Mouse (Mus musculus) liver, embryonic 12.5 days (tissue): ENCODE measurements around the gene Zbtb45. TPM values are rescaled to one million over a fixed set of nuclear protein-coding genes. Genes with fewer than 3 reads are reported as not detected.
A peak's percentile ranks its signal among the peaks of the same experiment; 100 is the strongest.

Experiments used
- ATAC-seq: fragments of 200-750 bp; cut with Nextera tagmentation; 2 replicates; pipeline ENCODE4 v1.8.0; 2017; ENCODE audit warnings: moderate number of reproducible peaks, mild to moderate bottlenecking, moderate library complexity
- H3K27ac ChIP-seq: fragments of 300-500 bp; sonication (generic); 2 replicates; pipeline ENCODE4 v1.5.1; 2016; ENCODE audit warnings: mild to moderate bottlenecking
- H3K27me3 ChIP-seq: fragments of 300-500 bp; sonication (generic); replicated peaks from 2 replicates; pipeline ENCODE4 v1.6.1; 2016; ENCODE audit warnings: mild to moderate bottlenecking, moderate library complexity
- H3K36me3 ChIP-seq: fragments of 300-500 bp; sonication (generic); 2 replicates; pipeline ENCODE4 v1.6.1; 2016; ENCODE audit warnings: mild to moderate bottlenecking, moderate library complexity
- H3K4me1 ChIP-seq: fragments of 300-500 bp; sonication (generic); 2 replicates; pipeline ENCODE4 v1.6.1; 2016
- H3K4me2 ChIP-seq: fragments of 300-500 bp; sonication (generic); 2 replicates; pipeline ENCODE4 v1.6.1; 2016; ENCODE audit warnings: mild to moderate bottlenecking, moderate library complexity
- H3K4me3 ChIP-seq: fragments of 300-500 bp; sonication (generic); 2 replicates; pipeline ENCODE4 v1.5.1; 2016; ENCODE audit warnings: mild to moderate bottlenecking, moderate library complexity
- H3K9ac ChIP-seq: fragments of 300-500 bp; sonication (generic); 2 replicates; pipeline ENCODE4 v1.6.1; 2016; ENCODE audit warnings: mild to moderate bottlenecking, moderate library complexity
- H3K9me3 ChIP-seq: fragments of 300-500 bp; sonication (generic); replicated peaks from 2 replicates; pipeline ENCODE4 v1.6.1; 2016; ENCODE audit warnings: mild to moderate bottlenecking, moderate library complexity
- WGBS: fragments of 180-500 bp; shearing (Covaris S2); methylation state at CpG from one replicate; pipeline ENCODE4 v1.1.7; 2016; ENCODE audit not compliant: insufficient replicate concordance; 5-methylcytosine and 5-hydroxymethylcytosine counted together
- polyA plus RNA-seq: library from polyadenylated mRNA; unstranded; fragments of >200 nt; fragmentation: Nextera tagmentation; extraction: Ambion mirVana; gene quantifications from 2 replicates; pipeline ENCODE4 v1.2.1, GENCODE M21; 2016

Zbtb45 gene
- polyA plus RNA-seq, 1 experiment from 2014 or later = 20.0 TPM

- H3K27me3 ChIP-seq = no peaks in the 10 kb centered on the region
- no peak overlapping the region for H3K4me3 ChIP-seq
- H3K9ac ChIP-seq = no peak overlapping the region
- H3K4me1 ChIP-seq = peaks cover 34% of the 10 kb centered on the region
- H3K9me3 ChIP-seq = no peaks in the 10 kb centered on the region
- ATAC-seq = no peak
- WGBS = 63% methylated on average over 4 of the region's 4 CpGs
- H3K27ac ChIP-seq = no peak overlapping the region
- no peaks in the 10 kb centered on the region for H3K36me3 ChIP-seq
- no peak overlapping the region for H3K4me2 ChIP-seq
These were observed 50.9 kb downstream of the Zbtb45 start for GRCm38 (mm10) chr7:12958948-12959347.

- WGBS = 55% methylated on average over 5 of the region's 5 CpGs
- Histone ChIP-seq H3K9ac (no peak overlapping the region), H3K27me3 (no peaks in the 10 kb centered on the region), H3K4me3 (no peak overlapping the region), H3K4me2 (no peak overlapping the region), H3K36me3 (no peaks in the 10 kb centered on the region), H3K27ac (no peak overlapping the region), H3K9me3 (no peaks in the 10 kb centered on the region), H3K4me1 (peaks cover 31% of the 10 kb centered on the region)
- ATAC-seq = no peak
These were observed 52.3 kb downstream of the Zbtb45 start for GRCm38 (mm10) chr7:12957511-12957910.

- ATAC-seq = peak; percentile 48; the same call in 1 of the 2 replicates
- 32% methylated on average over 3 of the region's 3 CpGs for WGBS
- H3K27me3 ChIP-seq = no peaks in the 10 kb centered on the region
- H3K27ac ChIP-seq = 0 out of 2 replicates have a peak overlapping the region, but pooled peaks have one; percentile 22
- no peak overlapping the region for H3K4me3 ChIP-seq
- H3K9ac ChIP-seq = no peak overlapping the region
- no peaks in the 10 kb centered on the region for H3K36me3 ChIP-seq
- no peak overlapping the region for H3K4me2 ChIP-seq
- no peaks in the 10 kb centered on the region for H3K9me3 ChIP-seq
- H3K4me1 ChIP-seq = peaks cover 40% of the 10 kb centered on the region
These were observed 54.9 kb downstream of the Zbtb45 start for GRCm38 (mm10) chr7:12954896-12955295.

Other genes with a start within 250 kb of the Zbtb45 start
- 1.4 and 2.1 TPM in 2 replicates for gene Zscan18, start 206.4 kb downstream of the Zbtb45 start, polyA plus RNA-seq
- gene Zfp329, start 191.2 kb downstream of the Zbtb45 start, polyA plus RNA-seq = 3.8 and 4.6 TPM in 2 replicates
- gene Zfp110, start 175.3 kb downstream of the Zbtb45 start, polyA plus RNA-seq = 16.1 and 16.4 TPM in 2 replicates
- 0.86 and 1.0 TPM in 2 replicates for gene Zfp128, start 128.9 kb downstream of the Zbtb45 start, polyA plus RNA-seq
- 5.9 and 6.6 TPM in 2 replicates for gene Zscan22, start 112.2 kb downstream of the Zbtb45 start, polyA plus RNA-seq
- 813 and 821 TPM in 2 replicates for gene Rps5, start 87.7 kb downstream of the Zbtb45 start, polyA plus RNA-seq
- gene Rnf225, start 82.6 kb downstream of the Zbtb45 start, polyA plus RNA-seq = 0.24 and 0.43 TPM in 2 replicates
- 4.4 and 5.1 TPM in 2 replicates for gene Zfp324, start 44.2 kb downstream of the Zbtb45 start, polyA plus RNA-seq
- gene Zfp446, start 32.2 kb downstream of the Zbtb45 start, polyA plus RNA-seq = 5.4 and 5.7 TPM in 2 replicates
- 1.3 and 1.5 TPM in 2 replicates for gene Slc27a5, start 11.8 kb downstream of the Zbtb45 start, polyA plus RNA-seq
- 201 and 203 TPM in 2 replicates for gene Trim28, start 10.9 kb downstream of the Zbtb45 start, polyA plus RNA-seq
- gene Chmp2a, start 24.8 kb upstream of the Zbtb45 start, polyA plus RNA-seq = 133 and 134 TPM in 2 replicates
- gene Ube2m, start 28.2 kb upstream of the Zbtb45 start, polyA plus RNA-seq = 145 and 148 TPM in 2 replicates
- gene Mzf1, start 44.7 kb upstream of the Zbtb45 start, polyA plus RNA-seq = 0.77 and 1.4 TPM in 2 replicates
- gene Vmn1r85, start 85.1 kb upstream of the Zbtb45 start, polyA plus RNA-seq = not detected in 2 replicates
- gene Vmn1r86, start 109.9 kb upstream of the Zbtb45 start, polyA plus RNA-seq = not detected in 2 replicates
- gene Vmn1r87, start 130.1 kb upstream of the Zbtb45 start, polyA plus RNA-seq = not detected in 2 replicates
- gene Vmn1r88, start 149.5 kb upstream of the Zbtb45 start, polyA plus RNA-seq = 0.02 TPM in 1 of 2 replicates, not detected in the other
- not detected in 2 replicates for gene Vmn1r89, start 203.0 kb upstream of the Zbtb45 start, polyA plus RNA-seq